Mouse (Mus musculus) liver, embryonic 15.5 days (tissue): Measurements from ENCODE around the gene Rnf113a2. TPM values are rescaled to one million over a fixed set of nuclear protein-coding genes. Genes with fewer than 3 reads are reported as not detected.

ENCODE experiments used
- ATAC-seq: fragments of 200-750 bp; cut with Nextera tagmentation; 2 replicates; pipeline ENCODE4 v1.8.0; 2017; ENCODE audit warnings: moderate number of reproducible peaks, mild to moderate bottlenecking, moderate library complexity; ENCODE audit not compliant: insufficient read depth
- H3K27ac ChIP-seq: fragments of 300-500 bp; sonication (generic); replicated peaks from 2 replicates; pipeline ENCODE4 v1.5.1; 2015; ENCODE audit warnings: mild to moderate bottlenecking, inconsistent platforms
- H3K27me3 ChIP-seq: fragments of 300-500 bp; sonication (generic); 2 replicates; pipeline ENCODE4 v1.6.1; 2015; ENCODE audit warnings: mild to moderate bottlenecking, inconsistent platforms
- H3K36me3 ChIP-seq: fragments of 300-500 bp; sonication (generic); replicated peaks from 2 replicates; pipeline ENCODE4 v1.6.1; 2015; ENCODE audit warnings: moderate library complexity, mild to moderate bottlenecking, inconsistent platforms
- H3K4me1 ChIP-seq: fragments of 300-500 bp; sonication (generic); replicated peaks from 2 replicates; pipeline ENCODE4 v1.6.1; 2015; ENCODE audit warnings: inconsistent platforms
- H3K4me2 ChIP-seq: fragments of 300-500 bp; sonication (generic); 2 replicates; pipeline ENCODE4 v1.6.1; 2015; ENCODE audit warnings: moderate library complexity, mild to moderate bottlenecking, inconsistent platforms
- H3K4me3 ChIP-seq: fragments of 300-500 bp; sonication (generic); replicated peaks from 2 replicates; pipeline ENCODE4 v1.5.1; 2015; ENCODE audit warnings: mild to moderate bottlenecking, inconsistent platforms
- H3K9ac ChIP-seq: fragments of 300-500 bp; sonication (generic); 2 replicates; pipeline ENCODE4 v1.6.1; 2015; ENCODE audit warnings: moderate library complexity, mild to moderate bottlenecking, inconsistent platforms
- H3K9me3 ChIP-seq: fragments of 300-500 bp; sonication (generic); replicated peaks from 2 replicates; pipeline ENCODE4 v1.6.1; 2016; ENCODE audit warnings: inconsistent platforms
- WGBS: fragments of 180-500 bp; shearing (Covaris S2); methylation state at CpG from one replicate; pipeline ENCODE4 v1.1.7; 2015; ENCODE audit warnings: mixed read lengths; ENCODE audit not compliant: insufficient replicate concordance; 5-methylcytosine and 5-hydroxymethylcytosine counted together
- polyA plus RNA-seq: library from polyadenylated mRNA; unstranded; fragments of >200 nt; fragmentation: Nextera tagmentation; extraction: Ambion mirVana; gene quantifications from 2 replicates; pipeline ENCODE4 v1.2.1, GENCODE M21; 2015

The Rnf113a2 gene
- polyA plus RNA-seq, 1 experiment from 2014 or later = 12.6 TPM

- Histone ChIP-seq H3K27ac (no peak overlapping the region; the same call in 1 of the 2 replicates), H3K4me2 (no peak overlapping the region), H3K36me3 (peaks cover 6% of the 10 kb centered on the region; the same call in 1 of the 2 replicates), H3K9me3 (no peaks in the 10 kb centered on the region), H3K4me1 (peaks cover 14% of the 10 kb centered on the region), H3K4me3 (no peak overlapping the region), H3K27me3 (no peaks in the 10 kb centered on the region), H3K9ac (no peak overlapping the region)
- 71% methylated on average over 14 of the region's 14 CpGs for WGBS
- peak; percentile 51; the same call in 1 of the 2 replicates for ATAC-seq
Observed at GRCm38 (mm10) chr12:84396947-84397679, 19.9 kb upstream of the Rnf113a2 start.

- Histone ChIP-seq H3K4me2 (no peak overlapping the region), H3K9me3 (no peaks in the 10 kb centered on the region), H3K36me3 (0 out of 2 replicates have a peak, but pooled peaks cover 3% of the 10 kb centered on the region), H3K4me1 (peaks cover 14% of the 10 kb centered on the region), H3K27ac (no peak overlapping the region), H3K27me3 (no peaks in the 10 kb centered on the region), H3K4me3 (no peak overlapping the region), H3K9ac (no peak overlapping the region)
- ATAC-seq = no peak
Observed at GRCm38 (mm10) chr12:84397685-84398084, 19.3 kb upstream of the Rnf113a2 start.

GRCm38 (mm10) chr12:84398629-84399028 is 18.4 kb upstream of the Rnf113a2 start:
- 77% methylated on average over 5 of the region's 5 CpGs for WGBS
- no peak overlapping the region for H3K4me3 ChIP-seq
- no peaks in the 10 kb centered on the region for H3K36me3 ChIP-seq
- no peaks in the 10 kb centered on the region for H3K9me3 ChIP-seq
- no peak for ATAC-seq
- H3K9ac ChIP-seq = no peak overlapping the region
- H3K27ac ChIP-seq = no peak overlapping the region
- no peak overlapping the region for H3K4me2 ChIP-seq
- peaks cover 14% of the 10 kb centered on the region for H3K4me1 ChIP-seq
- no peaks in the 10 kb centered on the region for H3K27me3 ChIP-seq

- 75% methylated on average over 9 of the region's 9 CpGs for WGBS
- Histone ChIP-seq H3K4me3 (no peak overlapping the region), H3K9me3 (no peaks in the 10 kb centered on the region), H3K4me2 (no peak overlapping the region), H3K36me3 (no peaks in the 10 kb centered on the region), H3K4me1 (peaks cover 14% of the 10 kb centered on the region), H3K27ac (peak overlapping the region; percentile 73), H3K27me3 (no peaks in the 10 kb centered on the region), H3K9ac (no peak overlapping the region)
- no peak for ATAC-seq
Observed at GRCm38 (mm10) chr12:84399135-84399534, 17.9 kb upstream of the Rnf113a2 start.

- Histone ChIP-seq H3K36me3 (no peaks in the 10 kb centered on the region), H3K4me1 (peaks cover 14% of the 10 kb centered on the region), H3K4me3 (no peak overlapping the region), H3K4me2 (peak overlapping the region; percentile 23), H3K27ac (peak overlapping the region; percentile 73), H3K9me3 (no peaks in the 10 kb centered on the region), H3K9ac (no peak overlapping the region), H3K27me3 (no peaks in the 10 kb centered on the region)
- 59% methylated on average over 9 of the region's 9 CpGs for WGBS
- no peak; the same call in 1 of the 2 replicates for ATAC-seq
Observed at GRCm38 (mm10) chr12:84399663-84400062, 17.3 kb upstream of the Rnf113a2 start.

GRCm38 (mm10) chr12:84400068-84400467 is 16.9 kb upstream of the Rnf113a2 start:
- H3K4me1 ChIP-seq = peaks cover 14% of the 10 kb centered on the region
- no peaks in the 10 kb centered on the region for H3K36me3 ChIP-seq
- no peak for ATAC-seq
- no peak overlapping the region for H3K4me3 ChIP-seq
- peak overlapping the region; percentile 73 for H3K27ac ChIP-seq
- no peaks in the 10 kb centered on the region for H3K27me3 ChIP-seq
- H3K9ac ChIP-seq = no peak overlapping the region
- H3K4me2 ChIP-seq = peak overlapping the region; percentile 23
- 49% methylated on average over 3 of the region's 3 CpGs for WGBS
- H3K9me3 ChIP-seq = no peaks in the 10 kb centered on the region

- Histone ChIP-seq H3K4me1 (peaks cover 14% of the 10 kb centered on the region), H3K4me3 (no peak overlapping the region), H3K9ac (no peak overlapping the region), H3K9me3 (no peaks in the 10 kb centered on the region), H3K27me3 (no peaks in the 10 kb centered on the region), H3K36me3 (no peaks in the 10 kb centered on the region), H3K4me2 (peak overlapping the region; percentile 23), H3K27ac (peak overlapping the region; percentile 73)
- WGBS = 55% methylated on average over 3 of the region's 3 CpGs
- 0 out of 2 replicates have a peak, but pooled peaks have one; percentile 35 for ATAC-seq
Observed at GRCm38 (mm10) chr12:84400653-84401052, 16.3 kb upstream of the Rnf113a2 start.

- H3K4me1 ChIP-seq = peaks cover 21% of the 10 kb centered on the region
- H3K9ac ChIP-seq = no peak overlapping the region
- no peak overlapping the region for H3K4me3 ChIP-seq
- 61% methylated on average over 9 of the region's 9 CpGs for WGBS
- H3K4me2 ChIP-seq = peak overlapping the region; percentile 13; the same call in 1 of the 2 replicates
- H3K27me3 ChIP-seq = no peaks in the 10 kb centered on the region
- H3K27ac ChIP-seq = peak overlapping the region; percentile 65
- H3K36me3 ChIP-seq = no peaks in the 10 kb centered on the region
- H3K9me3 ChIP-seq = no peaks in the 10 kb centered on the region
- peak; percentile 21; the same call in 1 of the 2 replicates for ATAC-seq
Observed at GRCm38 (mm10) chr12:84402923-84403322, 14.1 kb upstream of the Rnf113a2 start.

- Histone ChIP-seq H3K4me2 (no peak overlapping the region), H3K36me3 (no peaks in the 10 kb centered on the region), H3K27ac (no peak overlapping the region), H3K4me1 (peaks cover 30% of the 10 kb centered on the region), H3K4me3 (no peak overlapping the region), H3K9ac (no peak overlapping the region), H3K9me3 (no peaks in the 10 kb centered on the region), H3K27me3 (no peaks in the 10 kb centered on the region; the same call in 1 of the 2 replicates)
- ATAC-seq = no peak
- WGBS = 82% methylated on average over 6 of the region's 6 CpGs
Observed at GRCm38 (mm10) chr12:84404541-84404940, 12.5 kb upstream of the Rnf113a2 start.

GRCm38 (mm10) chr12:84407259-84407658 is 9.7 kb upstream of the Rnf113a2 start:
- H3K27ac ChIP-seq = no peak overlapping the region
- H3K27me3 ChIP-seq = no peaks in the 10 kb centered on the region; the same call in 1 of the 2 replicates
- ATAC-seq = no peak
- H3K9me3 ChIP-seq = no peaks in the 10 kb centered on the region
- H3K4me1 ChIP-seq = peaks cover 21% of the 10 kb centered on the region
- H3K4me2 ChIP-seq = 0 out of 2 replicates have a peak overlapping the region, but pooled peaks have one; percentile 8
- 48% methylated on average over 4 of the region's 4 CpGs for WGBS
- no peak overlapping the region for H3K9ac ChIP-seq
- H3K36me3 ChIP-seq = no peaks in the 10 kb centered on the region
- no peak overlapping the region for H3K4me3 ChIP-seq

GRCm38 (mm10) chr12:84407874-84408818 is 8.8 kb upstream of the Rnf113a2 start:
- Histone ChIP-seq H3K4me2 (peak overlapping the region; percentile 99), H3K9ac (peak overlapping the region; percentile 78), H3K9me3 (no peaks in the 10 kb centered on the region), H3K4me3 (peak overlapping the region; percentile 86), H3K36me3 (no peaks in the 10 kb centered on the region), H3K4me1 (peaks cover 21% of the 10 kb centered on the region), H3K27ac (peak overlapping the region; percentile 81), H3K27me3 (no peaks in the 10 kb centered on the region; the same call in 1 of the 2 replicates)
- under 1% methylated on average over 50 of the region's 52 CpGs for WGBS
- peak; percentile 53 for ATAC-seq
